Mouse (Mus musculus) small intestine, adult 2 months (tissue): ENCODE results near the gene Ralgapb.

ENCODE experiments used
- CTCF ChIP-seq: fragments of 200-500 bp; IDR thresholded peaks from 2 replicates; pipeline ENCODE4 v1.5.1; 2012; ENCODE audit warnings: low read depth, mild to moderate bottlenecking, control low read depth, inconsistent platforms, low read length, moderate library complexity, mixed read lengths; ENCODE audit not compliant: insufficient replicate concordance, insufficient read length; ENCODE audit errors: extremely low read depth
- POLR2A ChIP-seq: fragments of 200-500 bp; IDR thresholded peaks from 2 replicates; pipeline ENCODE4 v1.6.1; 2012; ENCODE audit warnings: low read depth, mild to moderate bottlenecking, control low read depth, inconsistent platforms, low read length, moderate library complexity

GRCm38 (mm10) chr2:158457610-158458009, 48.0 kb downstream of the Ralgapb start:
- no peak for TF ChIP-seq CTCF
- TF ChIP-seq POLR2A, result no peak
